Mouse (Mus musculus) intestine, postnatal 0 days (tissue): Measurements from ENCODE around the gene Rac3. TPM values are rescaled to one million over a fixed set of nuclear protein-coding genes. Genes with fewer than 3 reads are reported as not detected.

ENCODE experiments used
- ATAC-seq: fragments of 200-750 bp; cut with Nextera tagmentation; 2 replicates; pipeline ENCODE4 v1.8.0; 2017; ENCODE audit warnings: mild to moderate bottlenecking, moderate TSS enrichment, moderate library complexity
- H3K27ac ChIP-seq: fragments of 300-500 bp; sonication (generic); 2 replicates; pipeline ENCODE4 v1.5.1; 2014; ENCODE audit warnings: mild to moderate bottlenecking, low read depth, low read length, moderate library complexity
- H3K27me3 ChIP-seq: fragments of 300-500 bp; sonication (generic); replicated peaks from 2 replicates; pipeline ENCODE4 v1.6.1; 2014; ENCODE audit warnings: low read length, mixed read lengths; ENCODE audit not compliant: control insufficient read depth, insufficient read depth
- H3K36me3 ChIP-seq: fragments of 300-500 bp; sonication (generic); 2 replicates; pipeline ENCODE4 v1.6.1; 2014; ENCODE audit warnings: mild to moderate bottlenecking, moderate library complexity; ENCODE audit not compliant: control insufficient read depth, insufficient read depth
- H3K4me1 ChIP-seq: fragments of 300-500 bp; sonication (generic); replicated peaks from 2 replicates; pipeline ENCODE4 v1.6.1; 2014; ENCODE audit warnings: antibody characterized with exemption, low read length, mixed read lengths; ENCODE audit not compliant: control insufficient read depth, insufficient read depth
- H3K4me2 ChIP-seq: fragments of 300-500 bp; sonication (generic); replicated peaks from 2 replicates; pipeline ENCODE4 v1.6.1; 2014; ENCODE audit warnings: low read depth, mild to moderate bottlenecking, moderate library complexity
- H3K4me3 ChIP-seq: fragments of 300-500 bp; sonication (generic); 2 replicates; pipeline ENCODE4 v1.5.1; 2014; ENCODE audit warnings: low read depth, low read length
- H3K9ac ChIP-seq: fragments of 300-500 bp; sonication (generic); 2 replicates; pipeline ENCODE4 v1.6.1; 2014; ENCODE audit warnings: mild to moderate bottlenecking, low read depth, low read length
- H3K9me3 ChIP-seq: fragments of 300-500 bp; sonication (generic); 2 replicates; pipeline ENCODE4 v1.6.1; 2016; ENCODE audit warnings: mixed run types; ENCODE audit not compliant: control insufficient read depth
- CTCF ChIP-seq: sonication (generic); IDR thresholded peaks from 2 replicates; pipeline ENCODE4 v1.5.1; 2016; ENCODE audit warnings: low read depth, mild to moderate bottlenecking, control low read depth, antibody characterized with exemption, moderate library complexity
- WGBS: fragments of 180-500 bp; shearing (Covaris S2); extraction: QIAGEN DNeasy Blood & Tissue Kit; methylation state at CpG from one replicate; pipeline ENCODE4 v1.1.7; 2014; 5-methylcytosine and 5-hydroxymethylcytosine counted together
- polyA plus RNA-seq: library from polyadenylated mRNA; unstranded; fragments of >200 nt; fragmentation: Nextera tagmentation; extraction: Ambion mirVana; gene quantifications from 2 replicates; pipeline ENCODE4 v1.2.1, GENCODE M21; 2015

Gene Rac3
- polyA plus RNA-seq, 1 experiment from 2014 or later, result 9.0 TPM

- Histone ChIP-seq H3K4me2 (no peak overlapping the region), H3K9me3 (no peaks in the 10 kb centered on the region), H3K36me3 (peaks cover 3% of the 10 kb centered on the region; the same call in 1 of the 2 replicates), H3K4me3 (no peak overlapping the region), H3K4me1 (0 out of 2 replicates have a peak, but pooled peaks cover 4% of the 10 kb centered on the region), H3K27ac (no peak overlapping the region), H3K27me3 (no peaks in the 10 kb centered on the region), H3K9ac (no peak overlapping the region)
- 87% methylated on average over 10 of the region's 10 CpGs for WGBS
- ATAC-seq, result no peak
- no peak for TF ChIP-seq CTCF
Measured at GRCm38 (mm10) chr11:120730331-120730870, 9.1 kb downstream of the Rac3 start.

- no peaks in the 10 kb centered on the region for H3K9me3 ChIP-seq
- H3K9ac ChIP-seq, result no peak overlapping the region
- H3K4me1 ChIP-seq, result 0 out of 2 replicates have a peak, but pooled peaks cover 1% of the 10 kb centered on the region
- no peak for TF ChIP-seq CTCF
- no peak overlapping the region for H3K4me3 ChIP-seq
- H3K27ac ChIP-seq, result no peak overlapping the region
- no peak for ATAC-seq
- no peaks in the 10 kb centered on the region for H3K36me3 ChIP-seq
- no peaks in the 10 kb centered on the region for H3K27me3 ChIP-seq
- 88% methylated on average over 1 of the region's 1 CpGs for WGBS
- no peak overlapping the region for H3K4me2 ChIP-seq
Measured at GRCm38 (mm10) chr11:120731395-120731794, 10.1 kb downstream of the Rac3 start.

- ATAC-seq, result no peak
- Histone ChIP-seq H3K4me1 (no peaks in the 10 kb centered on the region), H3K9ac (no peak within 1 kb of the TSS), H3K27ac (no peak within 1 kb of the TSS), H3K4me2 (no peak within 1 kb of the TSS), H3K27me3 (no peaks in the 10 kb centered on the region), H3K36me3 (no peaks in the 10 kb centered on the region), H3K9me3 (no peaks in the 10 kb centered on the region), H3K4me3 (no peak within 1 kb of the TSS)
- no peak for TF ChIP-seq CTCF
- WGBS, result 74% methylated on average over 12 of the region's 12 CpGs
Measured at GRCm38 (mm10) chr11:120731858-120732680, 10.8 kb downstream of the Rac3 start, which contains the start of gene Cbr2. Gene Cbr2, minus strand, starts transcription at chr11:120732114.

GRCm38 (mm10) chr11:120733521-120733920 is 12.3 kb downstream of the Rac3 start:
- no peak for TF ChIP-seq CTCF
- no peak for ATAC-seq
- H3K4me1 ChIP-seq, result no peaks in the 10 kb centered on the region
- H3K27me3 ChIP-seq, result no peaks in the 10 kb centered on the region
- no peak overlapping the region for H3K4me2 ChIP-seq
- no peak overlapping the region for H3K27ac ChIP-seq
- WGBS, result 40% methylated on average over 6 of the region's 6 CpGs
- H3K9me3 ChIP-seq, result no peaks in the 10 kb centered on the region
- no peaks in the 10 kb centered on the region for H3K36me3 ChIP-seq
- H3K9ac ChIP-seq, result no peak overlapping the region
- no peak overlapping the region for H3K4me3 ChIP-seq

GRCm38 (mm10) chr11:120736424-120736823 is 15.2 kb downstream of the Rac3 start:
- Histone ChIP-seq H3K36me3 (no peaks in the 10 kb centered on the region), H3K27me3 (no peaks in the 10 kb centered on the region), H3K9me3 (no peaks in the 10 kb centered on the region), H3K4me1 (no peaks in the 10 kb centered on the region), H3K4me3 (no peak overlapping the region), H3K4me2 (no peak overlapping the region), H3K27ac (no peak overlapping the region), H3K9ac (no peak overlapping the region)
- 80% methylated on average over 6 of the region's 6 CpGs for WGBS
- no peak for ATAC-seq
- TF ChIP-seq CTCF, result no peak

GRCm38 (mm10) chr11:120740981-120741380 is 19.7 kb downstream of the Rac3 start:
- no peak for ATAC-seq
- no peak for TF ChIP-seq CTCF
- no peak overlapping the region for H3K4me3 ChIP-seq
- 87% methylated on average over 5 of the region's 5 CpGs for WGBS
- no peaks in the 10 kb centered on the region for H3K4me1 ChIP-seq
- no peaks in the 10 kb centered on the region for H3K36me3 ChIP-seq
- no peaks in the 10 kb centered on the region for H3K27me3 ChIP-seq
- H3K9ac ChIP-seq, result no peak overlapping the region
- no peak overlapping the region for H3K4me2 ChIP-seq
- no peak overlapping the region for H3K27ac ChIP-seq
- H3K9me3 ChIP-seq, result no peaks in the 10 kb centered on the region
